Mouse (Mus musculus) kidney, adult 8-10 months (tissue): ENCODE data around the gene Vmn1r218.
"Not testable (repeated sequence)": the region's sequence is repeated elsewhere in the genome, so short reads cannot be mapped to it uniquely, and the experiment has no call there.

Experiments used
- DNase-seq, 2 experiments: peaks; one replicate each; pipeline ENCODE4 v3.0.0; 2022

The Vmn1r218 gene

DNA sequence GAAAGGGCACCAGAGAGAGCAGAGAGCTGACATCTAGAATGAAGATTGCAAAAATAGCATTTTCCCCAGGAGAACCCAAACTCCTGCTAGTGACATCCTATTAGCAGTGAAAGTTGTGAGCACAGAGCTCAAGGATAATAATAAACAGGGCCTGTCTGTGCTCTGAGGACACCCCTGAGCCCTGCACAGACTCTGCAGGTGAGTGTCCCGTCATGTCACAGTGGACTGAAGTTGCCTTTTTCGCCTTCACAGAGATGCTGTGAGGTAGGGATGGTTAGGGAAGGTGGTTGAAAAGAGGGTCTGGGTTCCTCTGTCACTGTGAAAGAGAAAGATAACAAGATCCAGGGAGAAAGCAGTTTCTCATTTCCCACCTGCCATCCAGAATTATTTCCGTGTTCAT, at the start of gene Vmn1r218:
Vmn1r218 (plus strand) TSS at position 57 of the 400 bp plus-strand sequence.
- no peak for DNase-seq

DNA sequence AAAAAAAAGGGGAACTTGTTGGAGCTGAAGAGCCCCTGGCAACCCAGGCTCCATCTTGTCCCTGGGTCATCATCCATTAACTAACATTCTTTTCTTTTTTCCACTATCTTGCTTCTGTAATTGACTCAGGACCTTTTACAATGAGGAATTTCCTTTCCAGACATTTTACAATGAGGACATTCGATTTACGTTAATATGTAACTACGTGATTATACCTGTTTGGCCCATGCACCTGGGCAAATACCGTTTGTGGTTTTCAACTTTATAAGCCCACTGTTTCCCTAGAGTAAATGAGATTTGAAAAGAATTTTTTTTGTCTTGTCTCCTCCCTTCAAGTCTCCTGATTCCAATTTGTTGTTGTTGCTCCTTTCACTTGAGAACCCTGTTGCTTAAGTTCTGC, 38.6 kb upstream of the Vmn1r218 start:
- no peak for DNase-seq

DNA sequence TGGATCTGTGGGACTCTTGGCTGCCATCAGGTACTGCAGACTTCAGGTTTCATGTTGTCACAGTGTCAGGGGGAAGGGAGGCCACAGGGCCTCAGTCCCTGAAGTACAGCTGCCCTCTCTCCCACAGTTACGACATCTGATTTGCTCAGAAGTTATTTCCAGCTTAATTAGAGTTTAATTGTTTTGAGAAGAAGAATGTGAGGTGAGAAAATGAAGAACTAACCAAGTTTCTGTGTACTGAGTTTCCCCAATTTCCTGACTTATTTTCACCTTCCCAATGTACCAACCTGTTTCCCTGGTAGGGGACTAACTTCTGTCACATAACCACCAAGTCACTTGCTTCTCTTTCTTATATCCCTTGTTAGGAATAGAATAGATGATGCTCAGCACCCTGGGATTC, 14.8 kb upstream of the Vmn1r218 start, which contains the start of gene Vmn1r217:
Vmn1r217 (minus strand) TSS at position 101 of the 400 bp plus-strand sequence.
- not testable (repeated sequence) for DNase-seq

DNA sequence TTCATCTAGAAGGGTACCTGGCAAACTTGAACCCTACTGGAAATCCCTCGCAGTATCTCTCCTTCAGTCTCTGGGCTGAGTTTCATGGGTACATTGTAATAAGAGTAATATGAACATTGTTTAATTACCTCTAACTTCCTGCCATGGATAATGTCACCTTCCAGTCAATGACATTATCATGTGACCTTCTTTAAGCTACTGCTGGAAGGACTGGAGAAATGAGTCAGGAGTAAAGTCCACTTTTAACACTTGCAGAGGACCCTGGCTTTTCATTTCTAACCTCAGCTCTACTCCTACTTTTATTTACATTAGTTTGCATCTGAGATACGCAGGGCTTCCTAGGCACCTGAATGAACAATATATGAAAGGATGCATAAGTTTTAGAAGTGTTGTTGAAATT, 12.3 kb upstream of the Vmn1r218 start:
- DNase-seq = no peak

DNA sequence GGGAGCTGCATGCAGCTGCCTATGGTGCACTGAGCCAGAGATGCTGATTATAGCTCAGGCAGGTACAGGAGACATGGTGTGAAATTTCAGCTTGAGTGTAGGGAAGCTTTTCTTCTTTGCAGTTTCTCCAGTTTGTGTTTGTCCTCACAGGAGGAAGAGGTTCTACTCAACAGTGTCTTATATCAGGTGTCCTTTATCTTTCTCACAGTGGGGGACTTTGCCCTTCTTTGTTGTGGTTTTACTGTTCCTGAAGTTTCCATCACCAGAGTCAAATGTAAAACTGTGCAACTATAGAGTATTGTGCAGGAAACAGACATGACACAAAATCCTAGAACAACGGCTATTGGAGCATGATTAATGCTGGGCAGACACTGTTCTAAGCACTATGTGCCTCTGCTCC, 546 bp downstream of the Vmn1r218 start:
- no peak for DNase-seq

DNA sequence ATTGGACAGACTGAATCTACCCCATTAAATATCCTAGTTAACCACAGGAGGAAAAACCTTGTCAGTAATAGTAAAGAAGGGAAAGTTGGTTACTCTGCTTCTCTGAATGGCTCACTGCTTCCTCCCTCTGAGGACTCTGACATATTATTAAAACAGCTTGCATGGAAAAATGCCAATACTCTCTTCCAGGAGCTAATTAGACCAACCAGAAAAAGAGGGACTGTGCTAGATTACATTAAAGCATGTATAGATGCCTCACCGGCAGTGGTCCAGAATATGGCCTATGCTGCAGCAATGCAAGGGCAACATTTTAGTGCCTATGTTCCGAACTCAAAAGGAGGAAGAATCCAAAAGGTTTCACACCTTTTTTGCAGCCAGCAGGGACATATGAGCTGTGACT, 5.9 kb downstream of the Vmn1r218 start:
- DNase-seq = no peak

DNA sequence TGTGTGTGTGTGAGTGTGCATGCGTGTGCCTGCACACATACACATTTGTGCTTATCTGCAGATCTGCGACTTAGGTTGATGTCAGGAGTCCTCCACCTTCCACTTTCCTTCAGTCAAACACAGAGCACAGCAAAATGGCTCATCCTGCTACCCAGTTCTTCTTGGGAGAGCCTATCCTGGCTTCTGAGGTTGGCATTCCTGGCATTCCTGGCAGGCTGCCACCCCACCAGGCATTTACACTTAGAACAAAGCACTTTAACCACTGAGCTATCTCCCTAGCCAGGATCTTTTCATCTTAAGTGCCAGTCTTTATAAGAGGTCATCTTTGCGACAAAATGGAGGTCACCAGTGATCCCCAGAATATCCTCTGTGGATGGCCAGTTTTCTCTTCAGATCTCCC, 24.9 kb downstream of the Vmn1r218 start:
- DNase-seq = peak; percentile 54 to 61

DNA sequence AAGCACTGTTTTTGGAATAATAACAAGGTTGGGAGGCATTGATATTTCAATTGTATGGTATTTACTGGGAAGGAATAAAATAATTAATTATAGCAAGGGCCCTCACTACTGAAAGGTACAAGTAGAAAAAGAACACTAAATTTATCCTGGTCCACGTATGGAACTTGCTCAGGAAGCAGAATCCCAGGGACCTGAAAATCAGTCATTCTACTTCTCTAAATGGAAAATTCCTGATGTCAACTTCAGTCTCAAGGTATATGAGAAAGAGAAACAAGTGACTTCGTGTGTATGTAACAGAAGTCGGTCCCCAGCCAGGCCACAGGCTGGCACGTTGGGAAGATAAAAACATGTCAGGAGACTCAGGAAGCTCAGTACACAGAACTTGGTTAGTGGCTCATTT, 26.1 kb downstream of the Vmn1r218 start, which contains the start of gene Vmn1r219:
Vmn1r219 (plus strand) TSS at position 301 of the 400 bp plus-strand sequence.
- no peak for DNase-seq

DNA sequence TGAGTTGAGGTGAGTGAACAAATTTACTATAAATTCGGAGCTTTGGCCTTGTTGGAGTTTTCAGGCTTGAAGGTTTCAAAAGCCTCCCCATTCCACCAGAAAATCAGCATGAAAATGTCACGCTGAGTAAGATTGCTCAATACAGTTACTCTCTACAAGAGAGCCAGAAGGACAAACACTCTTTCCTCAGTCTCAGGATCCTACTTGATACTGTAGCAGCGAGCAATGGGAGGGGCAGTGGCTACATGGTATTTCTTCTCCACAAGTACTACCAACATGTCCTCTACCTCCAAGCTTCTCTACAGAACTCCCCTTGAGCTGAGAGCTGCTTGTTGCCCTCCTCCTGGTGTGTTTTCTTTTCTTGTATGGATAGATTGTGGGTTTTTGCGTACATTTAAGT, 33.5 kb downstream of the Vmn1r218 start:
- not testable (repeated sequence) for DNase-seq

DNA sequence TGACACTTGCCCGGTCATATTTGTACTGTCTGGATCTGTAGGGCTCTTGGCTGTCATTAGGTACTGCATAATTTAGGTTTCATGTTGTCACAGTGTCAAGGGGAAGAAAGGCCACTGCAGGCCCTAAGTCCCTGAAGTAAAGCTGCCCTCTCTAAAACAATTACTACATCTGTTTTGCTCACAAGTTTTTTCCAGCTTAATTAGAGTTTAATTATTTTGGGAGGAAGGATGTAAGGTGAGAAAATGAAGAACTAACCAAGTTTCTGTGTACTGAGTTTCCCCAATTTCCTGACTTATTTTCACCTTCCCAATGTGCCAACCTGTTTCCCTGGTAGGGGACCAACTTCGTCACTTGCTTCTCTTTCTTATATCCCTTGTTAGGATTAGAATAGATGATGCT, 54.9 kb downstream of the Vmn1r218 start, which contains the start of gene Vmn1r220:
Vmn1r220 (minus strand) TSS at position 101 of the 400 bp plus-strand sequence.
- no peak for DNase-seq
